Comparison of ENCODE assay signal across 9 mouse cellular contexts in the genomic region with DNA sequence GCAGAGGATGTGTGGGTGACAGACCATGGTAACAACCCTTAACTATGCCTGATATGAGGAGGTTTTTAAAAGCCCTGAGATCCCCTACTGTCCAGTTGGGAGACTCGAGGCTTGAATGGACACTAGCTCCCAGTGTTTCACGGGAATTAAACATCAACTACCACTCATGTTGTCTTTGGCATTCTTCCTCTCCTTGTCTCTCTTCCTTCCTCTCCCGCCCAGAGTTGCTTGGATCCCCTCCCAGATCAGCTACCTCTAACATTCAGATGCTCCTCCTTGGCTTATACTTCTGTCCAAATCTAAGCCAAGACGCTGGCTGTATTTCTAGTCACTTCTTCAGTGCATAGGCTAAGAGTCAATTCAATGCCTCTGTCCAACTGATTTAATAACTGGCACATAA. TPM values are rescaled to one million over a fixed set of nuclear protein-coding genes. Genes with fewer than 3 reads are reported as not detected.
DNase-seq lines count a peak whose midpoint lies in the region; ATAC-seq and TF ChIP-seq lines count a peak whose summit lies in the region.
"Had no signal": no experiment of that assay in that cellular context is flagged by ENCODE, and none has a peak within 500 bp of the region (broad histone marks: within the 10 kb centered on the region; RNA-seq: fewer than 3 reads in every experiment).

No protein-coding gene starts in this region.

- H3K27ac ChIP-seq in hindbrain, embryonic 15.5 days (replicated peaks), result peak overlapping the region; percentile 45
- no peak overlapping the region for H3K27ac ChIP-seq in hindbrain, embryonic 12.5 days
- H3K27ac ChIP-seq in heart, embryonic 13.5 days (replicated peaks), result peak overlapping the region; percentile 57
- H3K27ac ChIP-seq: embryonic facial prominence, embryonic 13.5 days had no signal

- H3K9ac ChIP-seq in hindbrain, embryonic 15.5 days, result no peak overlapping the region
- no peak overlapping the region for H3K9ac ChIP-seq in hindbrain, embryonic 12.5 days
- H3K9ac ChIP-seq in heart, embryonic 13.5 days, result no peak overlapping the region
- H3K9ac ChIP-seq: embryonic facial prominence, embryonic 13.5 days had no signal

- H3K36me3 ChIP-seq in hindbrain, embryonic 15.5 days, result no peaks in the 10 kb centered on the region
- H3K36me3 ChIP-seq in hindbrain, embryonic 12.5 days, result no peaks in the 10 kb centered on the region
- H3K36me3 ChIP-seq in heart, embryonic 13.5 days, result 0 out of 2 replicates have a peak, but pooled peaks cover 3% of the 10 kb centered on the region

- H3K4me1 ChIP-seq in hindbrain, embryonic 15.5 days (replicated peaks), result no peaks in the 10 kb centered on the region
- no peaks in the 10 kb centered on the region for H3K4me1 ChIP-seq in hindbrain, embryonic 12.5 days
- peaks cover 9% of the 10 kb centered on the region for H3K4me1 ChIP-seq in heart, embryonic 13.5 days

- no peak overlapping the region for H3K4me3 ChIP-seq in hindbrain, embryonic 15.5 days
- no peak overlapping the region for H3K4me3 ChIP-seq in hindbrain, embryonic 12.5 days
- H3K4me3 ChIP-seq in heart, embryonic 13.5 days, result no peak overlapping the region
- H3K4me3 ChIP-seq: embryonic facial prominence, embryonic 13.5 days had no signal

- no peak for TF ChIP-seq CTCF in brain, embryonic 14.5 days (IDR thresholded peaks at IDR 0.05; ENCODE audit: borderline replicate concordance, extremely low read depth, insufficient read depth, insufficient read length)

- no peak overlapping the region for H3K4me2 ChIP-seq in hindbrain, embryonic 15.5 days
- no peak overlapping the region for H3K4me2 ChIP-seq in hindbrain, embryonic 12.5 days (replicated peaks)
- H3K4me2 ChIP-seq in heart, embryonic 13.5 days, result no peak overlapping the region
- H3K4me2 ChIP-seq: embryonic facial prominence, embryonic 13.5 days had no signal

- peak; percentile 19; the same call in 1 of the 2 replicates for ATAC-seq in hindbrain, embryonic 15.5 days (ENCODE audit: low FRiP score, low read depth)
- ATAC-seq in hindbrain, embryonic 12.5 days (ENCODE audit: low FRiP score), result no peak
- ATAC-seq in heart, embryonic 13.5 days (ENCODE audit: extremely low read depth, insufficient number of reproducible peaks, low FRiP score, low TSS enrichment), result no peak
- ATAC-seq in megakaryocyte-erythroid progenitor cell, adult 5-6 weeks (replicated peaks; ENCODE audit: low FRiP score, low TSS enrichment, poor library complexity, severe bottlenecking), result no peak

- TF ChIP-seq POLR2A in brain, embryonic 14.5 days (IDR thresholded peaks at IDR 0.05; ENCODE audit: borderline replicate concordance, extremely low read depth, insufficient read depth, insufficient read length, poor library complexity, severe bottlenecking), result no peak

- H3K27me3 ChIP-seq in hindbrain, embryonic 15.5 days, result no peaks in the 10 kb centered on the region
- no peaks in the 10 kb centered on the region for H3K27me3 ChIP-seq in hindbrain, embryonic 12.5 days
- peaks cover 6% of the 10 kb centered on the region; the same call in 1 of the 2 replicates for H3K27me3 ChIP-seq in heart, embryonic 13.5 days (replicated peaks)
- H3K27me3 ChIP-seq: embryonic facial prominence, embryonic 13.5 days had no signal

- DNase-seq in brain, embryonic 14.5 days (ENCODE audit: low read depth), result peak; percentile 12
- peak; percentile 57 to 60 for DNase-seq in kidney, postnatal 25 days
- no peak for DNase-seq in frontal cortex, postnatal 10 days (ENCODE audit: low spot score in 2 of 2)
- DNase-seq: adrenal gland, postnatal 25 days had no signal

- WGBS in hindbrain, embryonic 15.5 days, result 71% methylated on average over 4 of the region's 4 CpGs
- 87% methylated on average over 4 of the region's 4 CpGs for WGBS in hindbrain, embryonic 12.5 days
- 47% methylated on average over 4 of the region's 4 CpGs for WGBS in heart, embryonic 13.5 days

- H3K9me3 ChIP-seq in hindbrain, embryonic 15.5 days, result no peaks in the 10 kb centered on the region
- H3K9me3 ChIP-seq in hindbrain, embryonic 12.5 days (replicated peaks), result no peaks in the 10 kb centered on the region
- peaks cover 8% of the 10 kb centered on the region for H3K9me3 ChIP-seq in heart, embryonic 13.5 days

RNA-seq across cellular contexts. Expression of a gene that starts 9.9 kb away (rescaled TPM):
- 1.2 and 1.3 TPM in 2 replicates for polyA plus RNA-seq in hindbrain, embryonic 15.5 days (2015; fragmentation: Nextera tagmentation; extraction: Ambion mirVana)
- 4.5 and 5.1 TPM in 2 replicates for polyA plus RNA-seq in hindbrain, embryonic 12.5 days (2016; fragmentation: Nextera tagmentation; extraction: Ambion mirVana)
- polyA plus RNA-seq in brain, embryonic 14.5 days (2012; rRNA removed), result 1.1 and 2.3 TPM in 2 replicates
- 2.3 TPM in 2 replicates for polyA plus RNA-seq in heart, embryonic 13.5 days (2015; fragmentation: Nextera tagmentation; extraction: Ambion mirVana)
- total RNA-seq in megakaryocyte-erythroid progenitor cell, adult 5-6 weeks (2014; fragmentation: Nextera tagmentation), result not detected in 2 replicates
- total RNA-seq in megakaryocyte-erythroid progenitor cell, adult 5-6 weeks (2017), result not detected in 2 replicates

Comparison
In these comparisons a context has a peak if more than half of its experiments do, and no peak if none do; other contexts are left out.
1. DNase-seq: peak in brain, embryonic 14.5 days (single experiment) and kidney, postnatal 25 days (2 of 2); none in frontal cortex, postnatal 10 days (0 of 2).